Mouse (Mus musculus): ENCODE results near the gene Usp51. TPM values are rescaled to one million over a fixed set of nuclear protein-coding genes. Genes with fewer than 3 reads are reported as not detected.
"Not testable (repeated sequence)": the region's sequence is repeated elsewhere in the genome, so short reads cannot be mapped to it uniquely, and the experiment has no call there.

The Usp51 gene
- polyA plus RNA-seq, 1 experiment from 2014 or later, result 9.8 TPM

GRCm38 (mm10) chrX:153007685-153008047 is 1.4 kb downstream of the Usp51 start:
- Histone ChIP-seq H3K36me3 (ENCODE audit: control insufficient read depth, insufficient read depth, low read length) (no peaks in the 10 kb centered on the region), H3K4me2 (peak overlapping the region; percentile 50), H3K4me3 (ENCODE audit: low read depth, low read length) (peak overlapping the region; percentile 55), H3K4me1 (ENCODE audit: control insufficient read depth, insufficient read depth, low read length) (no peaks in the 10 kb centered on the region), H3K9ac (ENCODE audit: low read length) (peak overlapping the region; percentile 72), H3K9me3 (ENCODE audit: control insufficient read depth, low read length) (no peaks in the 10 kb centered on the region), H3K27me3 (ENCODE audit: control insufficient read depth, insufficient read depth, low read length) (no peaks in the 10 kb centered on the region), H3K27ac (ENCODE audit: low read depth, low read length) (no peak overlapping the region; the same call in 1 of the 2 replicates)
- DNase-seq (ENCODE audit: low spot score, missing footprints) (peak; percentile 88), ATAC-seq (ENCODE audit: low FRiP score) (no peak)
- WGBS, result 46% methylated on average over 9 of the region's 9 CpGs

- H3K9ac ChIP-seq (ENCODE audit: low read length); H3K4me1 ChIP-seq (ENCODE audit: control insufficient read depth, insufficient read depth, low read length); DNase-seq (ENCODE audit: low spot score, missing footprints); H3K27ac ChIP-seq (ENCODE audit: low read depth, low read length); H3K4me3 ChIP-seq (ENCODE audit: low read depth, low read length); H3K9me3 ChIP-seq (ENCODE audit: control insufficient read depth, low read length); H3K4me2 ChIP-seq; H3K36me3 ChIP-seq (ENCODE audit: control insufficient read depth, insufficient read depth, low read length); H3K27me3 ChIP-seq (ENCODE audit: control insufficient read depth, insufficient read depth, low read length); ATAC-seq (ENCODE audit: low FRiP score): not testable (repeated sequence)
- no CpG with 5 or more reads among the region's 3 CpGs for WGBS
Observed at GRCm38 (mm10) chrX:153025255-153025654, 19.0 kb downstream of the Usp51 start.

GRCm38 (mm10) chrX:153025709-153026108 is 19.4 kb downstream of the Usp51 start:
- 83% methylated on average over 1 of the region's 3 CpGs for WGBS
- not testable (repeated sequence) for H3K4me2 ChIP-seq; H3K27ac ChIP-seq (ENCODE audit: low read depth, low read length); H3K9ac ChIP-seq (ENCODE audit: low read length); H3K4me3 ChIP-seq (ENCODE audit: low read depth, low read length); H3K36me3 ChIP-seq (ENCODE audit: control insufficient read depth, insufficient read depth, low read length); H3K27me3 ChIP-seq (ENCODE audit: control insufficient read depth, insufficient read depth, low read length); H3K4me1 ChIP-seq (ENCODE audit: control insufficient read depth, insufficient read depth, low read length); DNase-seq (ENCODE audit: low spot score, missing footprints); H3K9me3 ChIP-seq (ENCODE audit: control insufficient read depth, low read length); ATAC-seq (ENCODE audit: low FRiP score)

DNA sequence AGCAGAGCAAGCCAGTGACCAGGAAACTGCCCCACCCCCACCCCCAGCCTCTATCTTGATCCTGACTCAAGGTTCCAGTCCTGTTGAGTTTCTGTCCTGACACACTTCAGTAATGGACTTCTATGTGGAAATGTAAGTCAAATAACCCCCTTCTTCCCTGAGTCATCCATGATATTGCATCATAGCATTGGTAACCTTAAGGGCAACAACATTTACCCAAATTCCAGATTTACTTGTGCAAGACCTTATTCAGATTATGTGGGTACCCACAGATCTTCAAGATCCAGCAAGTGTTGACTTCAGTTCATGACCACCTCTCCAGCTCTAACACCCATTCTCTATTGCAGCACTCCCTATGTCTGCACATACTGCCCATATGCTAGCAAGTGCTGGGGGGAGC is 25.3 kb downstream of the Usp51 start:
- H3K36me3 ChIP-seq (ENCODE audit: control insufficient read depth, insufficient read depth, low read length); H3K4me2 ChIP-seq; ATAC-seq (ENCODE audit: low FRiP score): not testable (repeated sequence)

GRCm38 (mm10) chrX:153037087-153037971 is 31.1 kb downstream of the Usp51 start, which contains the start of gene Mageh1:
Gene Mageh1 (minus strand): TSS chrX:153037575.
- peak; percentile 90 for ATAC-seq (ENCODE audit: low FRiP score)
- peak within 1 kb of the TSS; percentile 86 for H3K9ac ChIP-seq (ENCODE audit: low read length)
- 13% methylated on average over 49 of the region's 49 CpGs for WGBS
- H3K36me3 ChIP-seq (ENCODE audit: control insufficient read depth, insufficient read depth, low read length), result no peaks in the 10 kb centered on the region
- no peaks in the 10 kb centered on the region for H3K4me1 ChIP-seq (ENCODE audit: control insufficient read depth, insufficient read depth, low read length)
- H3K27me3 ChIP-seq (ENCODE audit: control insufficient read depth, insufficient read depth, low read length), result 0 out of 2 replicates have a peak, but pooled peaks cover 4% of the 10 kb centered on the region
- H3K4me2 ChIP-seq, result peak within 1 kb of the TSS; percentile 52
- peak within 1 kb of the TSS; percentile 96 for H3K27ac ChIP-seq (ENCODE audit: low read depth, low read length)
- no peaks in the 10 kb centered on the region for H3K9me3 ChIP-seq (ENCODE audit: control insufficient read depth, low read length)
- DNase-seq (ENCODE audit: low spot score, missing footprints), result peak; percentile 96
- H3K4me3 ChIP-seq (ENCODE audit: low read depth, low read length), result peak within 1 kb of the TSS; percentile 53

More for the DNA sequence above, 25.3 kb downstream of the Usp51 start:
- not testable (repeated sequence) for H3K9ac ChIP-seq (ENCODE audit: low read length); DNase-seq (ENCODE audit: low spot score, missing footprints); H3K27me3 ChIP-seq (ENCODE audit: control insufficient read depth, insufficient read depth, low read length); H3K9me3 ChIP-seq (ENCODE audit: control insufficient read depth, low read length); H3K27ac ChIP-seq (ENCODE audit: low read depth, low read length); H3K4me3 ChIP-seq (ENCODE audit: low read depth, low read length); H3K4me1 ChIP-seq (ENCODE audit: control insufficient read depth, insufficient read depth, low read length)

DNA sequence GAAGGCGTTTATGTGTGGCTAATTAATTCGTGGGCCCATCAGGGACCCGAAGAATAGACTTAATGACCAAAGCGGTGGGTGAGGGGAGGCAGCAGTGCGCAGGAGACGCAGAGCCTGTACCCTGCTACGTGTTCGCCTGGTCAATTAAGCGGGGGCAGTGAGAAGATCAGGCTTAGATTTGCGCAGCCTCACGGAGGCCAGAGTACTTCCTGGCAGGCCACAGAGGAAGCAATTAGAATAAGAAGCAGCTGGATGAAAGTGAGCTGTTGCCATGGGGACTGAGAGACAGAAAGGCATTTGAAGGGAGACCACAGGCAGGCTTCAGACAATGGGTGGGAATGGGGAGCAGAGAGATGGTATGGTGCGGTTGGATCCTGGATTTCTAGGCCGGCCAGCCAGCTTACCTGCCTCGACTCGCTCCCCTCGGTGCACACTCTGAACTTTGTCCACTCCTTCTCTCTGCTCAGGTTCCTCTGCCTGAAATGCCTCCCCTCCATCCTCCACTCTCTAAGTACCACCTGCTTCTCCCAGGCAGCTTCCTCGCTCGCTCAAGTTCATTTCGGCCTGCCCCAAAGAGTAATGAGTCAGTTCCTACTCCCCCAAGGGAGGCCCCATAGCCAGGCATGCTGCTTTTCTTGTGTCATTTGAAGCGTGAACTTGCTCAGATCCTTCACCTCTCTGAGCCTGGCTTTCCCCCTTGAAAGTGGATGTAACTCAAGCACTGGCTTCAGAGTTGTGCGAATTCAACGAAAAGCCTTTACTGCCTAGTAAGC is 31.9 kb downstream of the Usp51 start:
- H3K4me3 ChIP-seq (ENCODE audit: low read depth, low read length); H3K27me3 ChIP-seq (ENCODE audit: control insufficient read depth, insufficient read depth, low read length); H3K36me3 ChIP-seq (ENCODE audit: control insufficient read depth, insufficient read depth, low read length); H3K4me1 ChIP-seq (ENCODE audit: control insufficient read depth, insufficient read depth, low read length); H3K9me3 ChIP-seq (ENCODE audit: control insufficient read depth, low read length); DNase-seq (ENCODE audit: low spot score, missing footprints); H3K9ac ChIP-seq (ENCODE audit: low read length): not testable (repeated sequence)
- peak overlapping the region; percentile 96 for H3K27ac ChIP-seq (ENCODE audit: low read depth, low read length)
- 27% methylated on average over 7 of the region's 22 CpGs for WGBS
- peak; percentile 96 for ATAC-seq (ENCODE audit: low FRiP score)
- peak overlapping the region; percentile 52; the same call in 1 of the 2 replicates for H3K4me2 ChIP-seq

Other genes with a start within 250 kb of the Usp51 start
- 7.1 and 7.7 TPM in 2 replicates for gene Shroom2, start 237.0 kb upstream of the Usp51 start, polyA plus RNA-seq (2014; fragmentation: Nextera tagmentation; extraction: Ambion mirVana)
- gene Gpr143, start 224.5 kb upstream of the Usp51 start, polyA plus RNA-seq (2014; fragmentation: Nextera tagmentation; extraction: Ambion mirVana), result 0.18 TPM in 1 of 2 replicates, not detected in the other
- gene Mageh1, start 31.1 kb downstream of the Usp51 start, polyA plus RNA-seq (2014; fragmentation: Nextera tagmentation; extraction: Ambion mirVana), result 116 and 120 TPM in 2 replicates
- 0.29 and 0.38 TPM in 2 replicates for gene Foxr2, start 112.3 kb downstream of the Usp51 start, polyA plus RNA-seq (2014; fragmentation: Nextera tagmentation; extraction: Ambion mirVana)
- 5.6 and 5.9 TPM in 2 replicates for gene Rragb, start 133.5 kb downstream of the Usp51 start, polyA plus RNA-seq (2014; fragmentation: Nextera tagmentation; extraction: Ambion mirVana)
- gene Klf8, start 231.0 kb downstream of the Usp51 start, polyA plus RNA-seq (2014; fragmentation: Nextera tagmentation; extraction: Ambion mirVana), result 1.8 and 4.1 TPM in 2 replicates